ENCODE assay signal across 20 mouse cellular contexts in the genomic region with DNA sequence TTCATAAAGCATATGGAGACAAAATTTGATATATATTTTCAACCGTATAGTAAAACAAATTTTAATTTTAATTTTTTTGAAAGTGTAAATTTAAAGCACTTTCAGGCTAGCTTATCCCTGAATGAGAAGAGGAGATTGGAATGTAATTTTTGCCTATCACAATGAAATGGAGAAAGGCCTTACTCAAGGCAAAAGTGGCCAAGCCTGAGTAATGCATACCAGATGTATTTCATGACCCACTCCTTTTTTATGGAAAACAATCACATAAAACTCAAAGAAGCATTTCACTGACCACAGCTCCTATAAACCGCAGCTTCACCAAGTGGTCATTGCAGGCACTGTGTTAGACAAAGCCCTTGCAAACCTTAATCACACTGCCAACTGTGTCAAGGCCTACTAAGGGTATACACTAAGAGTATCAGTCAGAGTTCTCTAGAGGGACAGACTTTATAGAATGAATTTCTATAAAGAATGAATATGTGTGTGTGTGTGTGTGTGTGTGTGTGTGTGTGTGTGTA. TPM values are rescaled to one million over a fixed set of nuclear protein-coding genes. Genes with fewer than 3 reads are reported as not detected.
"Had no signal": no experiment of that assay in that cellular context is flagged by ENCODE, and none has a peak within 500 bp of the region (broad histone marks: within the 10 kb centered on the region; RNA-seq: fewer than 3 reads in every experiment).

No protein-coding gene starts in this region.

- H3K4me1 ChIP-seq: liver, embryonic 12.5 days; megakaryocyte, embryonic 14.5 days; midbrain, embryonic 12.5 days; stomach, embryonic 15.5 days had no signal

- H3K27me3 ChIP-seq: kidney, embryonic 15.5 days; limb, embryonic 15.5 days; liver, embryonic 12.5 days; megakaryocyte, embryonic 14.5 days; midbrain, embryonic 12.5 days; neural tube, embryonic 13.5 days; stomach, embryonic 15.5 days had no signal

- H3K4me3 ChIP-seq: kidney, embryonic 15.5 days; left cerebral cortex, adult 2 months; limb, embryonic 15.5 days; liver, embryonic 12.5 days; megakaryocyte, embryonic 14.5 days; midbrain, embryonic 12.5 days; neural tube, embryonic 13.5 days; stomach, embryonic 15.5 days had no signal

- ATAC-seq: liver, embryonic 12.5 days; midbrain, embryonic 16.5 days had no signal

- H3K4me2 ChIP-seq: kidney, embryonic 15.5 days; limb, embryonic 15.5 days; liver, embryonic 12.5 days; lung, embryonic 14.5 days; midbrain, embryonic 12.5 days; neural tube, embryonic 13.5 days; stomach, embryonic 15.5 days had no signal

- H3K9me3 ChIP-seq: kidney, embryonic 15.5 days; limb, embryonic 15.5 days; liver, embryonic 12.5 days; megakaryocyte, embryonic 14.5 days; midbrain, embryonic 12.5 days; neural tube, embryonic 13.5 days; stomach, embryonic 15.5 days had no signal

- H3K36me3 ChIP-seq: kidney, embryonic 15.5 days; limb, embryonic 15.5 days; liver, embryonic 12.5 days; midbrain, embryonic 12.5 days; neural tube, embryonic 13.5 days; stomach, embryonic 15.5 days had no signal

- H3K9ac ChIP-seq: kidney, embryonic 15.5 days; limb, embryonic 15.5 days; liver, embryonic 12.5 days; lung, embryonic 14.5 days; midbrain, embryonic 12.5 days; neural tube, embryonic 13.5 days; stomach, embryonic 15.5 days had no signal

- H3K27ac ChIP-seq: kidney, embryonic 15.5 days; left cerebral cortex, adult 2 months; limb, embryonic 15.5 days; liver, embryonic 12.5 days; midbrain, embryonic 12.5 days; neural tube, embryonic 13.5 days; stomach, embryonic 15.5 days had no signal

- DNase-seq: kidney, adult 2 months; kidney, postnatal 14 days; lung, embryonic 14.5 days; lung, postnatal 10 days; lung, postnatal 4 days; right cerebral cortex, postnatal 14 days; thymus, adult 2 months; thymus, postnatal 36 days had no signal

RNA-seq across cellular contexts. Expression of a gene that starts 8.5 kb away (rescaled TPM):
- polyA plus RNA-seq: liver, embryonic 16.5 days; spleen, adult 2 months; testis, adult 2 months; thymus, adult 2 months had no signal
